13 mouse cellular contexts compared by ENCODE assay signal in the genomic region with DNA sequence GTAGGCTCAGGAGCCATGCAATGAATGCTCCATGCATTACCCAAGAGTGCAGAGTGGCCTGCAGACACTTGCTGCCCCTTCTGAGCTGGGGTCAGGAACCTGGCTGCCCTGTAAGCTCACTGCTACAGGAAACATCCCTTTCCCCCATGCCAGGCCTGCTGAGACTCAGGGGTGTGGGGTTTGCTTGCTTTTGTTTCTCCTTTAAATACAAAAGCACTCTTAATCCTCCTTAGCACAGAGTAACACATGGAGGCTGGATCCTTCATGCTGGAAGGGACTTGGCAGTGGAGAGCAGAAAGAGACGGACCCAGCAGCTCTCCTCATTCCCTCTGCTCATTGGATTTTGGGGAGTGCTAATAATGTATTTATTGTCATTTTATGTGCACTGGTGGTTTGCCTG.
DNase-seq lines count a peak whose midpoint lies in the region; ATAC-seq lines count a peak whose summit lies in the region.
"Had no signal": no experiment of that assay in that cellular context is flagged by ENCODE, and none has a peak within 500 bp of the region (broad histone marks: within the 10 kb centered on the region; RNA-seq: fewer than 3 reads in every experiment).

No protein-coding gene starts in this region.

- H3K27ac ChIP-seq in limb, embryonic 11.5 days (replicated peaks; ENCODE audit: low read depth, low read length): no peak overlapping the region
- no peak overlapping the region for H3K27ac ChIP-seq in limb, embryonic 10.5 days
- H3K27ac ChIP-seq in embryonic facial prominence, embryonic 14.5 days (replicated peaks; ENCODE audit: low read depth, low read length): no peak overlapping the region
- peak overlapping the region; percentile 86 for H3K27ac ChIP-seq in midbrain, embryonic 10.5 days (replicated peaks)
- H3K27ac ChIP-seq: heart, embryonic 15.5 days; left cerebral cortex, adult 2 months had no signal

- H3K4me2 ChIP-seq in limb, embryonic 11.5 days (ENCODE audit: low read depth, severe bottlenecking): no peak overlapping the region
- no peak overlapping the region for H3K4me2 ChIP-seq in embryonic facial prominence, embryonic 14.5 days (ENCODE audit: low read depth, low read length)
- H3K4me2 ChIP-seq: heart, embryonic 15.5 days had no signal

- DNase-seq in limb, embryonic 11.5 days (ENCODE audit: low spot score): no peak
- DNase-seq in limb, embryonic 10.5 days (ENCODE audit: low spot score): no peak
- peak; percentile 41 for DNase-seq in embryonic facial prominence, embryonic 14.5 days (ENCODE audit: low spot score)
- DNase-seq in midbrain, embryonic 10.5 days (ENCODE audit: low spot score): peak; percentile 72
- DNase-seq in adrenal gland, adult 8-10 months: no peak
- no peak for DNase-seq in adrenal gland, adult 2 months
- no peak for DNase-seq in lung, postnatal 25 days (ENCODE audit: low spot score)
- DNase-seq: gastrocnemius, postnatal 36 days; kidney, postnatal 36 days; liver; thymus, postnatal 25 days had no signal

- no peak overlapping the region for H3K4me3 ChIP-seq in limb, embryonic 11.5 days (ENCODE audit: low read depth, low read length)
- H3K4me3 ChIP-seq in limb, embryonic 10.5 days: no peak overlapping the region
- no peak overlapping the region for H3K4me3 ChIP-seq in embryonic facial prominence, embryonic 14.5 days (ENCODE audit: low read depth, low read length)
- H3K4me3 ChIP-seq in midbrain, embryonic 10.5 days: peak overlapping the region; percentile 30
- H3K4me3 ChIP-seq: heart, embryonic 15.5 days; left cerebral cortex, adult 2 months had no signal

- no peaks in the 10 kb centered on the region for H3K36me3 ChIP-seq in limb, embryonic 11.5 days (ENCODE audit: control insufficient read depth, insufficient read depth, low read length)
- no peaks in the 10 kb centered on the region for H3K36me3 ChIP-seq in limb, embryonic 10.5 days
- no peaks in the 10 kb centered on the region for H3K36me3 ChIP-seq in embryonic facial prominence, embryonic 14.5 days (ENCODE audit: control insufficient read depth, insufficient read depth, low read length)
- no peaks in the 10 kb centered on the region for H3K36me3 ChIP-seq in midbrain, embryonic 10.5 days
- H3K36me3 ChIP-seq: heart, embryonic 15.5 days had no signal

- ATAC-seq in limb, embryonic 11.5 days (ENCODE audit: insufficient number of reproducible peaks, low FRiP score, low TSS enrichment, low read depth): no peak
- ATAC-seq in embryonic facial prominence, embryonic 14.5 days (ENCODE audit: low read depth): no peak; the same call in 1 of the 2 replicates

- H3K9ac ChIP-seq in limb, embryonic 11.5 days (ENCODE audit: low read length): peak overlapping the region; percentile 17; the same call in 1 of the 2 replicates
- no peak overlapping the region for H3K9ac ChIP-seq in embryonic facial prominence, embryonic 14.5 days (ENCODE audit: low read depth, low read length)
- H3K9ac ChIP-seq: heart, embryonic 15.5 days had no signal

- 68% methylated on average over 1 of the region's 1 CpGs for WGBS in limb, embryonic 11.5 days
- WGBS in limb, embryonic 10.5 days: 69% methylated on average over 1 of the region's 1 CpGs
- 28% methylated on average over 1 of the region's 1 CpGs for WGBS in embryonic facial prominence, embryonic 14.5 days
- WGBS in midbrain, embryonic 10.5 days: 30% methylated on average over 1 of the region's 1 CpGs

- no peaks in the 10 kb centered on the region; the same call in 1 of the 2 replicates for H3K4me1 ChIP-seq in limb, embryonic 11.5 days (ENCODE audit: control insufficient read depth, insufficient read depth, low read length)
- peaks cover 5% of the 10 kb centered on the region; the same call in 1 of the 2 replicates for H3K4me1 ChIP-seq in limb, embryonic 10.5 days
- no peaks in the 10 kb centered on the region for H3K4me1 ChIP-seq in embryonic facial prominence, embryonic 14.5 days (ENCODE audit: control insufficient read depth, insufficient read depth, low read length)
- H3K4me1 ChIP-seq in midbrain, embryonic 10.5 days: peaks cover 56% of the 10 kb centered on the region
- H3K4me1 ChIP-seq: heart, embryonic 15.5 days had no signal

- H3K27me3 ChIP-seq in limb, embryonic 11.5 days (ENCODE audit: control insufficient read depth, insufficient read depth, low read length): no peaks in the 10 kb centered on the region
- no peaks in the 10 kb centered on the region for H3K27me3 ChIP-seq in limb, embryonic 10.5 days (ENCODE audit: low read depth, poor library complexity, severe bottlenecking)
- no peaks in the 10 kb centered on the region for H3K27me3 ChIP-seq in embryonic facial prominence, embryonic 14.5 days (replicated peaks; ENCODE audit: control insufficient read depth, insufficient read depth, low read length)
- H3K27me3 ChIP-seq in midbrain, embryonic 10.5 days (ENCODE audit: low read depth, poor library complexity, severe bottlenecking): no peaks in the 10 kb centered on the region
- H3K27me3 ChIP-seq: heart, embryonic 15.5 days had no signal

- no peaks in the 10 kb centered on the region for H3K9me3 ChIP-seq in limb, embryonic 11.5 days (ENCODE audit: control insufficient read depth, low read length)
- H3K9me3 ChIP-seq in limb, embryonic 10.5 days (replicated peaks): no peaks in the 10 kb centered on the region
- no peaks in the 10 kb centered on the region for H3K9me3 ChIP-seq in embryonic facial prominence, embryonic 14.5 days (ENCODE audit: control insufficient read depth, low read length)
- no peaks in the 10 kb centered on the region for H3K9me3 ChIP-seq in midbrain, embryonic 10.5 days (replicated peaks)
- H3K9me3 ChIP-seq: heart, embryonic 15.5 days had no signal

Comparison
In these comparisons a context has a peak if more than half of its experiments do, and no peak if none do; other contexts are left out.
1. DNase-seq: peak in embryonic facial prominence, embryonic 14.5 days (single experiment) and midbrain, embryonic 10.5 days (single experiment); none in limb, embryonic 11.5 days (single experiment), limb, embryonic 10.5 days (single experiment), adrenal gland, adult 8-10 months (single experiment), adrenal gland, adult 2 months (single experiment) and lung, postnatal 25 days (single experiment).